Mouse (Mus musculus) cortical plate, adult 2 months (tissue): ENCODE data around the gene Tchhl1.

ENCODE experiments used
- CTCF ChIP-seq: fragments of 200-500 bp; IDR thresholded peaks from 2 replicates; pipeline ENCODE4 v1.5.1; 2011; ENCODE audit warnings: mild to moderate bottlenecking, control low read depth, low read length; ENCODE audit not compliant: insufficient read depth; ENCODE audit errors: extremely low read depth
- POLR2A ChIP-seq: fragments of 200-500 bp; IDR thresholded peaks from 2 replicates; pipeline ENCODE4 v1.6.1; 2011; ENCODE audit warnings: mild to moderate bottlenecking, low read length, control low read depth; ENCODE audit not compliant: insufficient read depth; ENCODE audit errors: extremely low read depth

- no peak for TF ChIP-seq POLR2A
- TF ChIP-seq CTCF, result no peak
Observed at GRCm38 (mm10) chr3:93511036-93511435, 42.5 kb downstream of the Tchhl1 start.
